Mouse (Mus musculus) heart, adult 2 months (tissue): ENCODE measurements around the gene Nub1. TPM values are rescaled to one million over a fixed set of nuclear protein-coding genes. Genes with fewer than 3 reads are reported as not detected.
"Not testable (repeated sequence)": the region's sequence is repeated elsewhere in the genome, so short reads cannot be mapped to it uniquely, and the experiment has no call there.

ENCODE experiments used
- DNase-seq, 2 experiments: peaks; one replicate each; pipeline ENCODE4 v3.0.0; 2021
- H3K27ac ChIP-seq: fragments of 200-600 bp; 2 replicates; pipeline ENCODE4 v1.8.1; 2022
- H3K27me3 ChIP-seq: fragments of 200-500 bp; 2 replicates; pipeline ENCODE4 v1.6.1; 2012; ENCODE audit warnings: mild to moderate bottlenecking, low read length, inconsistent platforms, mixed read lengths; ENCODE audit not compliant: control insufficient read depth, insufficient read depth
- H3K36me3 ChIP-seq: fragments of 200-500 bp; 2 replicates; pipeline ENCODE4 v1.6.1; 2012; ENCODE audit warnings: low read length, inconsistent platforms; ENCODE audit not compliant: control insufficient read depth, insufficient read depth
- H3K4me1 ChIP-seq: fragments of 200-500 bp; 2 replicates; pipeline ENCODE4 v1.6.1; 2011; ENCODE audit warnings: low read length; ENCODE audit not compliant: control insufficient read depth, insufficient read depth
- H3K4me3 ChIP-seq: fragments of 200-600 bp; 2 replicates; pipeline ENCODE4 v1.8.1; 2022
- H3K79me2 ChIP-seq: fragments of 200-500 bp; replicated peaks from 2 replicates; pipeline ENCODE4 v1.6.1; 2012; ENCODE audit warnings: mild to moderate bottlenecking, inconsistent platforms, low read length, moderate library complexity, mixed read lengths; ENCODE audit not compliant: control insufficient read depth, insufficient read depth
- H3K9ac ChIP-seq: fragments of 200-500 bp; 2 replicates; pipeline ENCODE4 v1.6.1; 2012; ENCODE audit warnings: low read depth, mild to moderate bottlenecking, control low read depth, inconsistent platforms, low read length, mixed read lengths
- CTCF ChIP-seq: fragments of 200-600 bp; IDR thresholded peaks from 2 replicates; pipeline ENCODE4 v1.8.1; 2022; ENCODE audit warnings: antibody characterized with exemption, mild to moderate bottlenecking, moderate library complexity
- EP300 ChIP-seq: fragments of 200-500 bp; IDR thresholded peaks from 2 replicates; pipeline ENCODE4 v1.6.1; 2011; ENCODE audit warnings: low read depth, low read length, control low read depth; ENCODE audit not compliant: insufficient read depth
- POLR2A ChIP-seq: fragments of 200-500 bp; IDR thresholded peaks from 2 replicates; pipeline ENCODE4 v1.6.1; 2011; ENCODE audit warnings: mild to moderate bottlenecking, low read depth, low read length, control low read depth; ENCODE audit not compliant: insufficient read depth
- WGBS: fragments of 180-500 bp; shearing (Covaris S2); methylation state at CpG from one replicate; pipeline ENCODE4 v1.1.7; 2018; 5-methylcytosine and 5-hydroxymethylcytosine counted together
- intact Hi-C: fragments of 180-260 bp; cut with DNase I; formaldehyde crosslinking; loops from one replicate; pipeline ENCODE4 v1.15.1; 2025
- polyA plus RNA-seq: library from polyadenylated mRNA; depleted of rRNA; stranded (reverse); fragments of >200 nt; gene quantifications from 2 replicates; pipeline ENCODE4 v1.2.3, GENCODE M21; 2012
- total RNA-seq, 2 experiments: library from RNA; stranded (reverse); gene quantifications; 2 replicates each; pipeline ENCODE4 v1.2.3; 2021

Nub1 gene
- total and polyA plus RNA-seq, 3 experiments, result 26.3 to 39.9 (median 32.2) TPM

DNA sequence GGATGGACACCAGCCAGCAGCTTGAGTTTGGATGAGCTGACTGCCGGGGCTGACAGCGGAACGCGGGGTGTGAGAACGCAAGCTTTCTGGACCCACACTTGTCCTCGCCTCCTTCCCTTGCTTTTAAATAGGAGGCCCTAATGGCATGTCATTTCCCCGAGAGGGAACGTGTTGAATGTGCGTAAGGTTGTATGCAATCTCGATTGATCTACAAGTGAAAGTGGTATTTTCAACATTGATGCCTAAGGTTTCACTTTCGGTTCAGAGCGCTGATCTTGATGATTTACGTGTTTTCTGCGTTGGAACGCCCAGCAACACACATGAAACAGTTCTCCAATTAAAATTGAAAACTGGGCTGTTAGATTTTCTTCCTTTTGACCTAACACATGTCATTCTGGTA lies 844 bp downstream of the Nub1 start:
- peak overlapping the region; percentile 65 for H3K4me3 ChIP-seq
- H3K79me2 ChIP-seq, result peaks cover 5% of the 10 kb centered on the region
- under 1% methylated on average over 15 of the region's 15 CpGs for WGBS
- H3K27me3 ChIP-seq, result no peaks in the 10 kb centered on the region
- H3K27ac ChIP-seq, result peak overlapping the region; percentile 83
- DNase-seq, result no peak
- H3K9ac ChIP-seq, result peak overlapping the region; percentile 95
- intact Hi-C loops, result loop anchor here (5.0 to 10.0 kb wide), 2 partner anchors 221 to 419 kb away; partner anchors contain the start of gene Prkag2
- peaks cover 4% of the 10 kb centered on the region; the same call in 1 of the 2 replicates for H3K36me3 ChIP-seq
- peaks cover 5% of the 10 kb centered on the region; the same call in 1 of the 2 replicates for H3K4me1 ChIP-seq
- TF ChIP-seq EP300 (no peak), CTCF (no peak), POLR2A (no peak)

DNA sequence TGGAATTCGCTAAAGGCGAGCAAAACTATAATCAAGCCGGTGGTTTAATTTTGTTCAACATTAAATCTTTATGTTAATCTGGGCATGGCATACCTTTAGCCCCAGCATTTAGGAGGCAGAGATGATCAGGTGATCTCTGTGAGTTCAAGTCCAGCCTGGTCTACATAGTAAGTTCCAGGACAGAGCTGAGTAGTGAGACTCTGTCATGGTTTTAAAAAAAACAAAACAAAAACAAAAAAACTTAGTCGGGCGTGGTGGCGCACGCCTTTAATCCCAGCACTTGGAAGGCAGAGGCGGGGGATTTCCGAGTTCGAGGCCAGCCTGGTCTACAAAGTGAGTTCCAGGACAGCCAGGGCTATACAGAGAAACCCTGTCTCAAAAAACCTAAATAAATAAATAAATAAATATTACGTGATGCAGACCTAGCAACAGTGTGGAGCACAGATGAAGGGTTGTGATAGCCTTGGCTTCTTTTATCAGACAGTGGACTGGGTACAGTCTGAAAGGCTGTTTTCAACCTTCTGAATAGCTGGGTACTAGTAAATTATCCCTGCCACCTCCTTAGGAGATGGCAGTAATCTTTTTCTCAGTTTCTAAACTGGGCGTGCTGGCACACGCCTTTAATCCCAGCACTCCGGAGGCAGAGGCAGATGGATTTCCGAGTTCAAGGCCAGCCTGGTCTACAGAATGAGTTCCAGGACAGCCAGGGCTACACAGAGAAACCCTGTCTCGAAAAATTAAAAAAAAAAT lies 1.5 kb downstream of the Nub1 start:
- H3K4me1 ChIP-seq, DNase-seq, H3K79me2 ChIP-seq, H3K36me3 ChIP-seq, H3K27me3 ChIP-seq, H3K9ac ChIP-seq: not testable (repeated sequence)
- intact Hi-C loops, result loop anchor here (5.0 to 10.0 kb wide), 2 partner anchors 220 to 418 kb away; partner anchors contain the start of gene Prkag2
- H3K4me3 ChIP-seq, result peak overlapping the region; percentile 65
- peak overlapping the region; percentile 83 for H3K27ac ChIP-seq
- 62% methylated on average over 16 of the region's 16 CpGs for WGBS

DNA sequence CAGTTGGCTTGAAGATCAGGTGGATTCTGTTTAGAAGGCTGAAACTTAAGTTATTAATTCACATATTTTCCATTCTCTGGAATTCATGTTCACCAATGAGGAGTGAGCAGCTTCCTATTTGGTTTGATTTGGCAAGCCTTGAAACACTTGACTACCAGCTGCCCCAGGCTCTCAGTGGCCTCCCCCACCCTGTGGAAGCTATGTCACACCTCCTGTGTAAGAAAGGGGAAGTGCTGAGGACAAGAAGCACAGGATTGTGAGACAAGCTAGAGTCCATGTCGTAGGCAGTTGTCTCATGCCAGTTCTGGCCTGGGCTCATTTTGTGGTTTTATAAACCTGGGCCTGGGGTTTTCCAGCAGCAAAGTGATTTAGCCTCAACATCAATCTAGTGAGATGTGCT lies 2.4 kb downstream of the Nub1 start:
- peak in 1 of 2 experiments; percentile 47 for DNase-seq
- TF ChIP-seq EP300, result no peak
- no peak for TF ChIP-seq POLR2A
- no peak for TF ChIP-seq CTCF
- no peak overlapping the region for H3K27ac ChIP-seq
- no peaks in the 10 kb centered on the region for H3K27me3 ChIP-seq
- H3K4me1 ChIP-seq, result peaks cover 5% of the 10 kb centered on the region; the same call in 1 of the 2 replicates
- H3K79me2 ChIP-seq, result peaks cover 5% of the 10 kb centered on the region
- intact Hi-C loops, result loop anchor here (5.0 to 10.0 kb wide), 2 partner anchors 220 to 417 kb away; partner anchors contain the start of gene Prkag2
- H3K4me3 ChIP-seq, result no peak overlapping the region
- H3K36me3 ChIP-seq, result peaks cover 4% of the 10 kb centered on the region; the same call in 1 of the 2 replicates
- WGBS, result 43% methylated on average over 1 of the region's 1 CpGs
- H3K9ac ChIP-seq, result no peak overlapping the region

DNA sequence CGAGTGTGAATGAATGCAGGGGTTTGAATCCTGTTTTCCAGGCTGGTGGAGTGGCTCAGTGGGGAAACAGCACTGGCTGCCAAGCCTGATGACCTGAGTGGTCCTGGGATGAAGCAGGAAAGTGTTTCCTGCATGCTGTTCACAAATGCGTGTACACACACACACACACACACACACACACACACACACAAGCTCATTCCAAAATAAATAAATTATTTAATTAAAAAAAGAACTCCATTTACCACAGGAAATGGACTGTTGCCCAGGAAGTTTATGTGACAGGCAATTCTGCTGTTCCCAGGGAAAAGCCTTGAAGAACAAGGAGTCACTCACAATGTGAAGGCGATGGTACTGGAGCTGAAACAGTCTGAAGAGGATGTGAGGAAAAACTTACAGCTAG lies 11.4 kb downstream of the Nub1 start:
- H3K4me3 ChIP-seq, result no peak overlapping the region
- peaks cover 2% of the 10 kb centered on the region; the same call in 1 of the 2 replicates for H3K36me3 ChIP-seq
- intact Hi-C loops, result no loop called here
- no peaks in the 10 kb centered on the region for H3K27me3 ChIP-seq
- 52% methylated on average over 3 of the region's 3 CpGs for WGBS
- no peak for TF ChIP-seq POLR2A
- TF ChIP-seq CTCF, result no peak
- TF ChIP-seq EP300, result no peak
- no peak overlapping the region for H3K9ac ChIP-seq
- H3K27ac ChIP-seq, result no peak overlapping the region
- no peak for DNase-seq
- no peaks in the 10 kb centered on the region for H3K79me2 ChIP-seq
- no peaks in the 10 kb centered on the region; the same call in 1 of the 2 replicates for H3K4me1 ChIP-seq

DNA sequence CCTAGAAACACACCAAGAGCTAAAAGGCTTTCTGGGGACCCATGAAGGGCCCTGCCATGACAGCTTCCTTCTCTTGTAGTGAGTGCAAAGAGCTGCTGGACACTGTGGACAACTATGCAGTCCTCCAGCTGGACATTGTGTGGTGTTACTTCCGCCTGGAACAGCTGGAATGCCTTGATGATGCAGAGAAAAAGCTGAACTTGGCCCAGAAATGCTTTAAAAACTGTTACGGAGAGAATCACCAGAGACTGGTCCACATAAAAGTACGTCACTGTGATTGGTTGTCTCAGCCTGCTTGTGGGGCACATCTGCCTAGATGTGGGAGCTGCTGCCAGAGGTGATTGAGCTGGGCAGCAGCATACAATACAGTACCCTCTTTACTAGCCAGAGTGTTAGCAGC lies 15.9 kb downstream of the Nub1 start:
- Histone ChIP-seq H3K27ac (no peak overlapping the region), H3K4me3 (no peak overlapping the region), H3K4me1 (no peaks in the 10 kb centered on the region; the same call in 1 of the 2 replicates), H3K9ac (no peak overlapping the region), H3K36me3 (peaks cover 2% of the 10 kb centered on the region; the same call in 1 of the 2 replicates), H3K27me3 (no peaks in the 10 kb centered on the region), H3K79me2 (no peaks in the 10 kb centered on the region)
- no peak for TF ChIP-seq CTCF
- no peak for TF ChIP-seq EP300
- no peak for TF ChIP-seq POLR2A
- intact Hi-C loops, result no loop called here
- WGBS, result 72% methylated on average over 3 of the region's 3 CpGs
- DNase-seq, result no peak

DNA sequence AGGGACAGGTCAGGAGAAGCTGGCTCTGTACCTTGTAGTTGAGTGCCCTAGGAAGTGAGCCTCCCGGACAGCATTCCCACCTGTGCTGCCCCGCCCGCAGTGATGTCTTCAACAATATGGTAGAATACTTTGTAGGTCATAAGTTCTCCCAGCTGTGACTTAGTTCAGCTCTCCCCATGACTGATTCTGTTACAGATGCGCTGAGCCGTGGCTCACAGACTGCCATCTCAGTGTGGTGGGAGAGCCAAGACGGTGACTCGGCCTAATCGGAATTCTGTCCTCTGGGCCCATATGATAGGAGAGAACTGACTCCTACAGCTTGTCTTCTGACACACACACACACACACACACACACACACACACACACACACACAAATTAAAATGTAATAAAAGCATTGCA lies 19.3 kb downstream of the Nub1 start:
- intact Hi-C loops, result no loop called here
- 77% methylated on average over 8 of the region's 8 CpGs for WGBS
- Histone ChIP-seq H3K36me3 (no peaks in the 10 kb centered on the region; the same call in 1 of the 2 replicates), H3K79me2 (no peaks in the 10 kb centered on the region), H3K4me1 (no peaks in the 10 kb centered on the region), H3K27me3 (no peaks in the 10 kb centered on the region), H3K9ac (no peak overlapping the region), H3K27ac (no peak overlapping the region), H3K4me3 (no peak overlapping the region)
- TF ChIP-seq POLR2A, result no peak
- no peak for TF ChIP-seq CTCF
- TF ChIP-seq EP300, result no peak
- DNase-seq, result no peak
